Comparison of ENCODE assay signal across 29 mouse cellular contexts in the genomic region with DNA sequence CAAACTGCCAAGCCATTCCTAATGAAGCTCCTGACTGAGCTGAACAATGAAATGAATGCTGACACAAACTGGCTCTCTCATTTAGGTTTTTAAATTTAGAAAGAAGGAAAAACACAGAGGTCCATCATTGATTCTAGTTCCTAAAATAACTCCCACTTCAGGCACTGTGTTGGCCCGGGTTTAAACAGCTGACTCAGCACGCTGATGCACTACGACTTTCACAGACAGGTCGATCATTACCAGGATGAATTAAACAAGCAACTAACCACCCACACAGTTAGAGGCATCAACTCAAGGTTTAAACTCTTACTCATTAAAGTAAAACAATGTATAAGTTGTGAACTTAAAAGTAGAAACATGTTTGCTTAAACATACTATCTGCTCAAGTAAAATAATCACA. TPM values are rescaled to one million over a fixed set of nuclear protein-coding genes. Genes with fewer than 3 reads are reported as not detected.
DNase-seq lines count a peak whose midpoint lies in the region; ATAC-seq and TF ChIP-seq lines count a peak whose summit lies in the region.
"Had no signal": no experiment of that assay in that cellular context is flagged by ENCODE, and none has a peak within 500 bp of the region (broad histone marks: within the 10 kb centered on the region; RNA-seq: fewer than 3 reads in every experiment).

No protein-coding gene starts in this region.

- no peak overlapping the region for H3K9ac ChIP-seq in CH12.LX (ENCODE audit: insufficient read depth, low read depth)
- H3K9ac ChIP-seq in kidney, embryonic 15.5 days = no peak overlapping the region
- H3K9ac ChIP-seq: embryonic facial prominence, embryonic 13.5 days; forebrain, embryonic 13.5 days; heart, embryonic 12.5 days; limb, embryonic 15.5 days; liver, embryonic 14.5 days; lung, embryonic 14.5 days; neural tube, embryonic 13.5 days had no signal

- WGBS in kidney, embryonic 15.5 days = 49% methylated on average over 4 of the region's 4 CpGs

- H3K4me1 ChIP-seq in CH12.LX (ENCODE audit: control insufficient read depth in 1 of 2, insufficient read depth in 2 of 2) = peaks cover 0 to 5% of the 10 kb centered on the region in 2 experiments; a peak in 1 of 4 replicates
- H3K4me1 ChIP-seq in kidney, embryonic 15.5 days = peaks cover 22% of the 10 kb centered on the region
- H3K4me1 ChIP-seq: embryonic facial prominence, embryonic 13.5 days; forebrain, embryonic 13.5 days; heart, embryonic 12.5 days; limb, embryonic 15.5 days had no signal

- no peaks in the 10 kb centered on the region for H3K79me2 ChIP-seq in CH12.LX (replicated peaks; ENCODE audit: control insufficient read depth, extremely low read depth, insufficient read depth, poor library complexity, severe bottlenecking)

- no peak for TF ChIP-seq CTCF in CH12.LX (conservative IDR thresholded peaks at IDR 0.05 in 1 of 2, IDR thresholded peaks at IDR 0.05 in 1 of 2; ENCODE audit: low read depth in 2 of 2, low read length in 2 of 2)

- dilution Hi-C loops in CH12.LX (cut with MboI; ENCODE audit: extremely low pct_ligation_motif_present, extremely low pct_unique_long_range_greater_than_20kb, low sequenced_read_pairs) = no loop called here

- no peak for TF ChIP-seq EP300 in CH12.LX (IDR thresholded peaks at IDR 0.05; ENCODE audit: low read length)

- no peak overlapping the region for H3K27ac ChIP-seq in CH12.LX (ENCODE audit: insufficient read depth, low read depth)
- peak overlapping the region; percentile 67 for H3K27ac ChIP-seq in kidney, embryonic 15.5 days
- H3K27ac ChIP-seq: embryonic facial prominence, embryonic 13.5 days; forebrain, embryonic 13.5 days; hindbrain, postnatal 0 days; limb, embryonic 15.5 days; liver, embryonic 14.5 days; neural tube, embryonic 13.5 days had no signal

- no peak for TF ChIP-seq RAD21 in CH12.LX (IDR thresholded peaks at IDR 0.05; ENCODE audit: low read depth, low read length)

- H3K27me3 ChIP-seq in CH12.LX (replicated peaks) = no peaks in the 10 kb centered on the region
- no peaks in the 10 kb centered on the region for H3K27me3 ChIP-seq in kidney, embryonic 15.5 days
- H3K27me3 ChIP-seq: embryonic facial prominence, embryonic 13.5 days; forebrain, embryonic 13.5 days; heart, embryonic 12.5 days; limb, embryonic 15.5 days; neural tube, embryonic 13.5 days had no signal

- H3K9me3 ChIP-seq in CH12.LX (replicated peaks; ENCODE audit: low read length) = no peaks in the 10 kb centered on the region
- no peaks in the 10 kb centered on the region for H3K9me3 ChIP-seq in kidney, embryonic 15.5 days (replicated peaks)
- H3K9me3 ChIP-seq: embryonic facial prominence, embryonic 13.5 days; forebrain, embryonic 13.5 days; G1E; heart, embryonic 12.5 days; limb, embryonic 15.5 days; neural tube, embryonic 13.5 days had no signal

- no peak for TF ChIP-seq POLR2A in CH12.LX (IDR thresholded peaks at IDR 0.05; ENCODE audit: low read depth, low read length)

- H3K4me3 ChIP-seq in CH12.LX (replicated peaks in 1 of 3; ENCODE audit: low read depth in 2 of 3, low read length in 2 of 3, poor library complexity in 1 of 3) = no peak overlapping the region
- H3K4me3 ChIP-seq in kidney, embryonic 15.5 days (replicated peaks) = no peak overlapping the region
- H3K4me3 ChIP-seq: embryonic facial prominence, embryonic 13.5 days; forebrain, embryonic 13.5 days; heart, embryonic 12.5 days; limb, embryonic 15.5 days; neural tube, embryonic 13.5 days had no signal

- DNase-seq in CH12.LX (ENCODE audit: extremely low read depth) = no peak
- peak; percentile 61 for DNase-seq in kidney, adult 11 months
- DNase-seq in kidney, postnatal 36 days = peak; percentile 62
- no peak for DNase-seq in right cerebral cortex, postnatal 14 days
- no peak for DNase-seq in lung, postnatal 25 days (ENCODE audit: low spot score)
- DNase-seq in frontal cortex, postnatal 25 days (ENCODE audit: low spot score in 2 of 2) = no peak
- DNase-seq: adrenal gland, adult 2 months; cerebellum, adult 2 months; cerebellum, postnatal 25 days; embryo, embryonic 11 days; layer of hippocampus, adult 9-11 months; left cerebral cortex, postnatal 4 days; lung, embryonic 14.5 days; lung, postnatal 36 days; midbrain, embryonic 14.5 days; right cerebral cortex, adult 18-20 months; thymus, adult 2 months; thymus, postnatal 4 days had no signal

- no peak overlapping the region for H3K4me2 ChIP-seq in CH12.LX (ENCODE audit: insufficient read depth, low read depth, poor library complexity, severe bottlenecking)
- no peak overlapping the region for H3K4me2 ChIP-seq in kidney, embryonic 15.5 days
- H3K4me2 ChIP-seq: embryonic facial prominence, embryonic 13.5 days; forebrain, embryonic 13.5 days; heart, embryonic 12.5 days; limb, embryonic 15.5 days; lung, embryonic 14.5 days; neural tube, embryonic 13.5 days had no signal

- peaks cover 58 to 87% of the 10 kb centered on the region in 2 experiments for H3K36me3 ChIP-seq in CH12.LX (replicated peaks in 1 of 2; ENCODE audit: control insufficient read depth in 1 of 2, insufficient read depth in 1 of 2, low read length in 1 of 2)
- peaks cover 84% of the 10 kb centered on the region for H3K36me3 ChIP-seq in kidney, embryonic 15.5 days

- in situ Hi-C loops in CH12.LX (cut with MboI; ENCODE audit: low pct_ligation_motif_present, low pct_unique_long_range_greater_than_20kb, low sequenced_read_pairs) = loop anchor here (25.0 kb wide), 1 partner anchor 644 kb away; no protein-coding TSS in a partner anchor

- ATAC-seq in kidney, embryonic 15.5 days (replicated peaks; ENCODE audit: low FRiP score) = peak; percentile 73
- ATAC-seq: CD4-positive, CD25-positive, alpha-beta regulatory T cell, adult 4 months; forebrain, embryonic 13.5 days; hindbrain, postnatal 0 days; intestine, embryonic 16.5 days had no signal

TF ChIP-seq in CH12.LX, 34 proteins besides CTCF, POLR2A, EP300 and RAD21:
- TF ChIP-seq RCOR1 (conservative IDR thresholded peaks at IDR 0.05; ENCODE audit: low read depth, low read length) (no peak), MAFK (IDR thresholded peaks at IDR 0.05; ENCODE audit: insufficient replicate concordance, low read length) (peak; percentile 76; the same call in 1 of the 2 replicates)

RNA-seq across cellular contexts. Expression of gene Cog3, which starts 47.7 kb away (rescaled TPM):
- total RNA-seq in CH12.LX (2012; rRNA removed) = 15.3 and 16.3 TPM in 2 replicates
- total RNA-seq in CH12.LX (2014; rRNA removed) = 21.0 and 21.4 TPM in 2 replicates
- 11.8 and 13.6 TPM in 2 replicates for polyA plus RNA-seq in CH12.LX (2012; ENCODE audit: insufficient read length, low read depth)
- polyA plus RNA-seq in kidney, embryonic 15.5 days (2015; fragmentation: Nextera tagmentation; extraction: Ambion mirVana) = 21.2 and 21.6 TPM in 2 replicates

Comparison
In these comparisons a context has a peak if more than half of its experiments do, and no peak if none do; other contexts are left out.
1. DNase-seq: peak in kidney, adult 11 months (single experiment) and kidney, postnatal 36 days (2 of 2); none in CH12.LX (single experiment), right cerebral cortex, postnatal 14 days (single experiment), lung, postnatal 25 days (single experiment) and frontal cortex, postnatal 25 days (0 of 2).